Mouse (Mus musculus): ENCODE results near the gene Lrig3.

The Lrig3 gene

DNA sequence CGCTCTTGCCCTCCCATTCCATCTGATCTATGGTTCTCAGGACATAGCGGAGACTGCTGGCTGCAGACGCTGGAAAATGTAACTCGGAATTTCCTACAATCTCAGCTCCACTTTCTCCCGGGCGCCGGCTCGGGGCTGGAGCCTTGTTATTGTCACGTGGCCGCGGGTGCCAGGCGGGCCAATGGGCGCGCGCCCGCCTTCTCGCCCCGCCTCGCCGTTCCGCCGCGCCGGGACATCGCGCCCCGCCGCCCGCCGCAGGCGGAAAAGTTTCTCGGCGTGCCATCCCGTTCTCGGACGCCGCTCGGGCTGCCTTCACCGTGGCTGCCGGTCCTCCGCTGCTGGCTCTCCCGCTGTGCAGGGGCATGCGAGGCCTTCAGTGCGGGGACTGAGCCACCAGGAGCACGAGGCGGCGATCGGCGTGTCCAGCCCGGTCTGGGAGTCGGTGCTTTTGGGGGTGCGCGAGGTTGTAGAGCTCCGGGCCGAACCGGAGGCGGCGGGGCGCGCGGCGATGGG is at the start of gene Lrig3:
TSS of gene Lrig3 (plus strand) at position 201 of the 513 bp plus-strand sequence.
- DNase-seq (ENCODE audit: low read depth, low spot score): peak; percentile 78

DNA sequence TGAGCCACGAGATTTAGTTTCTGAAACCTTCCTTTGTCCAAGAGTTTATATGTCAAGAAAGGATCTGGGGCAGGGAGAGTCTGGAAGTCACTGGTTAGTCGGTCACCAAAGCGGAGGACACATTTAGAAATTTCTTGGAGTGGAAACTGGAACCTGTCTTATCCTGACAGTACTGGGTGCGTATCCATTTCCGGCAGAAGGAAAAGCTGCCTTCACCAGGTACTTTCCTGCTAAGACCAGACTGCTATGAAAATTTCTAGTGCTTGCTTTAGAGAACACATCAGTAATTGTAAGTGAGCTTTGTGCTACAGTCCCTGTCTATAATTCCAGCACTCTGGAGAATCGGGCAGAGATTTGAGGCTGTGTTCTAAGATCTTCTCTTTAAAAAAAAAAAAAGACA is 49.2 kb upstream of the Lrig3 start:
- DNase-seq (ENCODE audit: low read depth, low spot score): no peak

DNA sequence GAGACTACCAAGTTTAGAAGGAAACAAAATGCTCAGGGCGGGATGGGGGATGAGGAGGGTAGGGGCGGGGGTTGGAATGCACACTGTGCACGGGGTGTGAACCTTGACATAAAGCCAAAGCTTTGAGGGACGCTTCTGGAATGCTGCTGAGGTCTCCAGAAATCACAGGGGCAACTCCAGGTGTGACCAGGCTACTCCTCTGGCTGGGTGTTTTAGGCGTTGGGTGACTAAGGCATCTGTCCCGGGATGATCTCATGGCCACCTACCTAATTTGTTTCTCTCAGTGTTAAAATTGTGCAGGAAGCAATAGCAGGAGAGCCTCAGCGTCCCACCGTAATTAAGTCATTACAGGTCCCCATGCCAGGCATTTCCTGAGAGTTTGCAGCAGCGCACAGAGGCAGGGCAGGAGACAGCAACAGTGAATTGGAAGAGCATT is 48.5 kb upstream of the Lrig3 start:
- peak; percentile 7 for DNase-seq (ENCODE audit: low read depth, low spot score)

DNA sequence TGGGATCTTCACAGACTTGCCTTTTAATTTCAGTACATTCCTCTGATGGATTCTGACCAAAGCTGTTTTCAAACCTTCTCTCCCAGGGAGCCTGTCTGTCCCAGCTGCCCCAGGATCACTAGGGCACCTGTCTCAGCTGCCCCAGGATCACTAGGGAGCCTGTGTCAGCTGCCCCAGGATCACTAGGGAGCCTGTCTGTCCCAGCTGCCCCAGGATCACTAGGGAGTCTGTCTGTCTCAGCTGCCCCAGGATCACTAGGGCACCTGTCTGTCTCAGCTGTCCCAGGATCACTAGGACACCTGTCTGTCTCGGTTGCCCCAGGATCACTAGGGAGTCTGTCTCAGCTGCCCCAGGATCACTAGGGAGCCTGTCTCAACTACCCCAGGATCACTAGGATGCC is 47.0 kb upstream of the Lrig3 start:
- no peak for DNase-seq (ENCODE audit: low read depth, low spot score)

DNA sequence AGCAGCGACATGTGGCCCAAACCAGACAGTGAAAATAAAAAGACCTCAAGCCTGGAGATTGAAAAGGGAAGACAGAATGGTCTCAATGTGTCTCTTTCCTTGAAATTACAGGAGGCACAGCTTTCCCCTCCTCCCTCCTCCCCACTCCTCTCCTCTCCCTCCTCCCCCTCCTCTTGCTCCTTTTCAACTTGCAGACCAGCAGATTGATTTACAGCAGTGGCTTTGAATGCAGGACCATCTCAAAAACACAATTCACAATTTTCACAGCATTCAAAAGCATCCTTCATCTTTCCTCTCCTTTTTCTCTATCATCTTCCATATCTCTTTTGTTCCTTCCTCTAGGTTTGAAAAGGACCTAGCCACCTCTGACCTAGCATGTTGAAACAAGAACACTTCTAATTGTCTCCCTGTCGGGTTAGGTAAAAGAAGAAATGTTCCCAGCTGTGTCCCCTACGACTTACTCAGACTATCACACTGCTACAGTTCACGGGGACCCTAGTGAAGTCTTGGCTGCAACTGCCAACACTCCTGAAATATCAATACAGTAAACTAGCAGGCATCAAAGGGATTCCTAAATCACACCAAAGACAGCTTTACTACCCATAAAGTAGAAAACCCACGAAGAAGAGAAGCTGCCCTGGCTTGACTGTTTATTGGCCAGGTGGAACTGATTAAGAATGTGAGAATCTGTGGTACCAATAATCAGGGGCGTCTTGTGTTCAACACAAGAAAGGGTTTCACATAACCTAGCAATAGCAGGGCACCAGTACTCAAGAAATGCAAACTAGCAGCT is 44.1 kb upstream of the Lrig3 start:
- no peak for DNase-seq (ENCODE audit: low read depth, low spot score)

DNA sequence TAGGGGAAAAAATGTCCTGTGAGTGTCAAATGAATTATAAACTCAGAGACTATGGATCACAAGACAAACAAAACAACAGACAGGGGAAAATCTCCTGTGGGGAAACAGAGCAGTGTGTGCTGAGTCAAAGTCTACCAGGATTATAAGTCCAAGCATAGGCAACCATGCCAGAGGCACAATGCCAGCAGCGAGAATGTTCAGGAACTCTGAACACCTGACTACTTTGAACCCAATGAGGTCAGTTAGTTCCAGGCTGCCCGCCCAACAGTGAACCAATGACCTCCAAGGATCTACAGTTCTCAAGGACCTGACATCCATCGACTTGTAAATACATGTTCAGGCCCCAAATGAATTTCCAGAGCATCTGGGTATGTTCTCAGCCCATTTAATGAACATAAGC is 36.0 kb upstream of the Lrig3 start:
- DNase-seq (ENCODE audit: low read depth, low spot score): no peak

DNA sequence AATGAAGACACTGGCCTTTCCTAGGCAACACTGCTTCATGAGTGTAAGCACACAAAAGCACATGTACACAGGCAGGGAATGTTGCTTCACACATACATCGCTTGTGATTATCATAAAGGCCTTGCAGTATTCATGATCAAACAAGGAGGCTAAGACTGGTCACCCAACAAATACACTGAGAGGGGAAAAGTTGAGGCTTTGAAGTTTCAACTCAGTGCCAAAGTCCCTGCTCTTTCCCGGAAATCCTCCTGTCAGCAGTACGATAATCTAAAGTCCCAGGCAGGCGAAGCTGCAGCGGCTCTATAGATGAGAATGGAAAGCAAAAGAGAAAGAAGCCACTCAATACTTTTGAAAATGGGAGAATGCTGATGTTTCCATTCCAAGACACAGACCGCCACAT is 32.6 kb upstream of the Lrig3 start:
- peak; percentile 1 for DNase-seq (ENCODE audit: low read depth, low spot score)

DNA sequence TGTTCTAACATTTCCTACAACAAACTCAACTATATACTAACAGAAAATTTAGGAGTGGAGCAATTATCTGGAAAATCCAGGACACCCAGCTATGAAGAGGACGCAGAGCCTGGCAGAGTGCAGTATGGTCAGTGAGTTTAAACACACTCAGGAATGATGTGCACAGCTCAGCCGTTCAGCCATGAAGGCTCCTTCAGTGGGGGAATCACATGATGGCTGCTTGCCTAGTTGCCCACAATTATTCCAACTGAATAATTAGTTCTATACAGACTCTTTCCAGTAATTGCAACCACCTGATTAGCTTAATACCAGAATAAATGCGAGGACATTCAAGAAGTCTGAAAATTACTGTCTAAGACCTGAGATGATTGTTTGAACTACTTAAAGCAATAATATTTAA is 31.9 kb upstream of the Lrig3 start:
- peak; percentile 3 for DNase-seq (ENCODE audit: low read depth, low spot score)

DNA sequence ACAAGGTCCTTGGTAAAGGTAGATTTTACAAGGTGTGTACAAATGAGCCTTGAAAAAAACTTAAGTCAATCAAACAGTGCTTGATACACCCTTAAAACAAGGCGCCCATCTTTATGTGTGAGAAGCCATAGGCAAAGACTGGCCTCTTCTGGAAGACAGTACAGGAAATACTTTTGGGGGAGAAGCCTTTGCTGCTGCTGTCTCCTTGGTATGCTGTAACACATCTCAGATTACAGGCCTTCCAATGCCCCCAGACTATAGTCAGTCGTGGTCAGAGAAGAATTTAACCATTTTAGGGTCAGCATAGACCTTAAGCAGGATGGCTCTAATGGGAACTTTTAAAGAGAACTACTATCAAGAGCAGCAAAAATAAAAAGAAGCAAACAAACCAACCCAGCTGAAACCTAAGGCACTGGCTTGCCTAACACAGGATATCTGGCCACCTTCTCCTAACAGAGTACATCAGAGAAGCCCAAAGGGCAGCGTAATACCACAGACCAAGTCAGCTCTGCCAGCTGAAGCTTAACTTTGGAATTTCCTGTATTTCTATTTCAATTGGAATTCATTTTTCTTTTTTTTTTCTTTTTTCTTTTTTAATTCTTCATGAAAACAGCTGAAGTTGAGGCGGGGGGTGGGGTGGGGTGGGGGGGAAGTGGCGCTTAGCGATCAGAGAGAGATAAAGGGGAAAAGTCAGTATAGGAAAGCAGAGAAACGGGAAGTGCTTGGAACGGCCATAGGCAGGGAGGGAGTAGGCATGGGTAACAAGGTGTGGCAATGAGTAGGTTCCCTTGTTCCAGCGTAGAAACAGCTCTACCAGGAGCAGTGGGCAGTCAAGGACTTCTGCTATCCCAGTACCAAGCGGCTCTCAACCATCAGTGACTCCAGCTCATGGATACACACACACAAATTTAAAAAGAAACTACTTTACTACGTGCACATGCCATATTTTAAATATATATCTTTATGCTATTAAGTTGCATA is 28.2 kb upstream of the Lrig3 start:
- no peak for DNase-seq (ENCODE audit: low read depth, low spot score)

DNA sequence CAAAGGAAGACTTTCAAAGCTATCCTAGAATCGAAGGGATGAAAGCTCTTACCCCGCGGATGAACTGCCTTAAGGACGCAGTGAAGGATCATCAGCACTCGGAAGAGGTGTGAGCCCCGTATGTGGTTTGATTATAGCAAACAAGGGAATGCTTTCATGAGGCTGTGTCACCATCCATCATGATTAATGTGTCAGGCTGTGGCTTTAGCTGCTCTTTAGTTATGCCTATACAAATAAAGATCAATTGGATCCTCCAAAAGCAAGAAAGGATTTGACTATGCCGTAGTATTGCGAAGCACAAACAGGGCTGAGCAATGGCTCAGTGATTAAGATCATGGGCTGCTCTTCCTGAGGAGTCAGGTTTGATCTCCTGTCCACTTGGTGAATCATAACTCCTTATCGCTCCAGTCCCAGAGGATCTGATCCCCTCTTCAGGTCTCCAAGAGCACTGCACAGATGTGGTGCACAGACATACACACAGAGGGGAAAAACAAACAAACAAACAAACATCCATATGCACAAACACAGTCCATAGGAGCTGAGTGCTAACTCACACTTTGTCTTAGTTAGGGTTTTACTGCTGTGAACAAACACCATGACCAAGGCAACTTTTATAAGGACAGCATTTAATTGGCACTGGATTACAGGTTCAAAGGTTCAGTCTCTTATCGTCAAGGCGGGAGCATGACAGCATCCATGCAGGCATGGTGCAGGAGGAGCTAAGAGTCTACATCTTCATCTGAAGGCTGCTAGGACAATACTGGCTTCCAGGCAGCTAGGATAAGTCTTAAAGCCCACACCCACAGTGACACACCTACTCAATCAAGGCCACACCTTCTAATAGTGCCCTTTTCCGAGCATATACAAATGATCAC is 27.2 kb upstream of the Lrig3 start:
- no peak for DNase-seq (ENCODE audit: low read depth, low spot score)

DNA sequence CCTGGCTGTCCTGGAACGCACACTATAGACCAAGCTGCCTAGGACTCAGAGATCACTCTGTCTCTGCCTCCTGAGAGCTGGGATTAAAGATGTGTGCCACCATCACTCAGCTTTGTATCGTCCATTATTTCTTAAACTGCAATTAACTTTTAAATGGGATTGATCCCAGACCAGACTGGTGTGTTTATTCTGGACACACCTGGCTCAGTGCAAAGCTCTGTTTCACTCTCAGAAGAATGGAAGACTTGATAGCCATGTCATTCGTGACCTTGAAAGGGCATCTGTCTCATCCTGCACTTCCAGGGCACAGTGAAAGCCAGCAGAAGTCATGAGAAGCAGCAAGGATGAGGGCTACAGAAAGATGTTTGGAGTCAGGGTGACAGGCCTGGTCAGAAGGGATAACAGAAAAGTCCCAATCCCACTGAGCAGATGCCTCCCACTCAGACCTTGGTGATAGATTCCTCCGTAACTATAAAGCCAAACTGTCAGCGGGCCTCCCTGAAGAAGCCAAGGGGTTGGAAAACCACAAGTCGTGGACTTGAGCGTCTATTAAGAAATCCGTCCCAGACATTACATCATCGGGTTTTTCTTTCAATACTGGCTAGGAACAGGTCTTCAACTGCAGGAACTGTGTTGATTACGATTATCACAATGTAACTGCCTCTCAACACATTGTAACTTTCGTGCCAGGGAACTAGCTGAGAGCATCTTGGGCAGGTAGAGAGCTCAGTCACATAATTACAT is 25.5 kb upstream of the Lrig3 start:
- DNase-seq (ENCODE audit: low read depth, low spot score): no peak

DNA sequence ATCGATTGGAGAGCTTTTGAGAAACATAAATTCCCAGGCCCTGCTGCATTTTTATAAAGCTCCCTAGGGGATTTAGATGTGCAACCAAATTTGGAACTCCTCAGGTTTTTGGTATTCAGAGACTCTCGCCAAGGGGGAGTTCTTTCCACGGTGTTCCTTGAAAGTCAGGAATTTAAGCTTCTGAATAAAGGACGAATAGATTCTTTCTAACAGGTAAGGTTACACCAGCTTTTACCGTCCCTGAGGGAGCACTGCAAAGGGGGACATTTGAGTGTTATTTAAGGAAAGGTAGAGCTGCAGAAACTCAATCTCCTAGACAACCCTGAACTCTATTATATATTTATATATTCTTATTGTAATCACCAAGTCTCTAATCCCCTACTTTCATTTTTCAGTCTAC is 22.9 kb upstream of the Lrig3 start:
- no peak for DNase-seq (ENCODE audit: low read depth, low spot score)

DNA sequence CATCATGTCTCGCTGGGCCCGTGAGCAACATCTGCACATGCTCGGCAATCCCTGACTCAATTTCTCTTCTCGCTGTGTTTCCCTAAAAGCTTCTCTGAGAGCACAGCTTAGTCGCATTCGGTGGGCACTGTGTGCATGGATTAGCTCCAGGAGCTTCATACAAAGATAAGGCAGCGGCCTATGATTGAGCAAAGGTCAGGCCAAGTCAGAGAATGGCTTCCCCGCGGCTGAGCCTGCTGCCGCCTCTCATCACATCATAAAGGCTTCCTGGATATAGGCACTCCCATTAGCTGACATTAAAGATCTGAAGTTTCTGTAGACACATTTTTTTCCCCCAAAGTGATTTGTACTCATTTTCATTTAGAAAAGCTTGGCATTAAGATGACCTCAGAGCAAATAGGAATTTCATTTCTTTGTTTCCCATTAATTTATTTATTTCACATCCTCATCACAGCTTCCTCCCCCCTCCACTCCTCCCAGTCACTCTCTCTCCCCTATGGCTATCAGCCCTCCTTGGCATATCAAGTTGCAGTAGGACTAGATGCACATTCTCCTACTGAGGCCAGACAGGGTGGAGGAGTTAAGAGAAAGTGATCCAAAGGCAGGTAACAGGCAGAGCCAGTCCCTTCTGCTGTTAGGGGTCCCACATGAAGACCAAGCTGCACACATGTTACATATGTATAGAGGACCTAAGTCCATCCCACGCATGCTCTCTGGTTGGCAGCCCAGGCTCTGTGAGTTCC is 21.0 kb upstream of the Lrig3 start:
- no peak for DNase-seq (ENCODE audit: low read depth, low spot score)

DNA sequence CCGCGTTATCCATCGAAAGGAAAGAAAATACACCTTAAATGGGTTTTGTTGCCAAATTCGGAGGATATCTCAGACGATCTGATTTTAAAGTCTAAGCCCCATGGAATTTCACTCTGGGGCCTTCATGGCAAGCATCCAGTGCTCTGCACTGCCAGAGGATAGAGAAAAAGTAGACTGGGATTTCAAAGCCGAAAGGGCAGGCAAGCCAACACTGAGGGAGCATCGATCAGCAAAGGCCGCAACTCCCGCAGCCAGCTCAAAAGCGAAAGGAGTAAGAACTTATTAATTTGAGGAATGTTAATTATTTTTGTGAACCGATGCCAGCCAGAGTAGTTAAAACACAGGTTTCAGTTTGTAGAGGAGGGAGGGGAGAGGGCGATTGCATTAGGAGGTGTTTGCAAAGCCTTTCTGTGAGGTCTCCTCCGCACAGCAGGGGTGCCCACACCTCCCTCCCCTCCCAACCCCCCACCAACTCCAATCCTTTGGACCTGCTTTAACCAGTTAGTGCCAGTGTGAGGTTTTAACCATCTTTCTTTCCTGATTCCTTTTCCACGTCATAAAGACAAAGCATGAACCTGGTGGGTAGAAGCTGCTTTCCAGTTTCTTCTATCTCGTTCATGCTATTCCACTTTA is 17.0 kb upstream of the Lrig3 start:
- no peak for DNase-seq (ENCODE audit: low read depth, low spot score)

DNA sequence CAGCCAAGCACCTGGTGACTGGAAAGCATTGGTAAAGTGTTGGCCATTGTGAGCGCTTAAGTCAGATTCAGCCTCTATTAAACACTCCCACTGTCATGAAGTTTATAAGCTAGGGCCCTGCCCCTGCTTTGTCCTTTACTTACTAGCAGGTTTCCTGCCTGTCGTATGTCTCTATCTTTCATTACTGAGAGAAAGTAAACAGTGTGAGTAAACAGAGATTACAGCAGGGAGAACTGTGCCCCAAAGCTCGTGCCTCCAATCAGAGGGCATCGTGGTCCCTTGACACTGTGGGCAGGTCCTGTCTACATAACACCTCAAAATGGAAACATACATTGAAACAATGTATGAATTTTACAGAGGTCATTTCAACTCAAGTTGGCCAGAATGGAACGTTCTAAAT is 14.3 kb upstream of the Lrig3 start:
- no peak for DNase-seq (ENCODE audit: low read depth, low spot score)

DNA sequence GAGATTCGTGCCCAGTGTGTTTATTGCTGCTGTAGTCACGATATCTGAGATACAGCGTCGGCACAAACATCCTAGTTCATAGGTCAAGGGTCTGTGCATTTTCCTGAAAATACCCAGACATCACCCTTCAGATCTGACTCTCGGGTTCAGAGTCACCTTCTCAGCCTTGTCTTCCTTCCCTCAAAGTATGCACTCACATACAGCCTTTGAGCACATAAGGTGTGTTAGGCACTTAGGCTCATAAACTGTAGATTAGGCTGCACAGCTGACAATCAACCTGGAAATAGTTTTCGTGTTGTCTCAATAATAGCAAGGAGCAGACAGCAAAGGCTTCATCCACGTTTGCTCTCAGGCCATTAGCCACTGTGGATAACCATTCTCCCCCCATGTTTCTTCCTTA is 11.6 kb upstream of the Lrig3 start:
- no peak for DNase-seq (ENCODE audit: low read depth, low spot score)

DNA sequence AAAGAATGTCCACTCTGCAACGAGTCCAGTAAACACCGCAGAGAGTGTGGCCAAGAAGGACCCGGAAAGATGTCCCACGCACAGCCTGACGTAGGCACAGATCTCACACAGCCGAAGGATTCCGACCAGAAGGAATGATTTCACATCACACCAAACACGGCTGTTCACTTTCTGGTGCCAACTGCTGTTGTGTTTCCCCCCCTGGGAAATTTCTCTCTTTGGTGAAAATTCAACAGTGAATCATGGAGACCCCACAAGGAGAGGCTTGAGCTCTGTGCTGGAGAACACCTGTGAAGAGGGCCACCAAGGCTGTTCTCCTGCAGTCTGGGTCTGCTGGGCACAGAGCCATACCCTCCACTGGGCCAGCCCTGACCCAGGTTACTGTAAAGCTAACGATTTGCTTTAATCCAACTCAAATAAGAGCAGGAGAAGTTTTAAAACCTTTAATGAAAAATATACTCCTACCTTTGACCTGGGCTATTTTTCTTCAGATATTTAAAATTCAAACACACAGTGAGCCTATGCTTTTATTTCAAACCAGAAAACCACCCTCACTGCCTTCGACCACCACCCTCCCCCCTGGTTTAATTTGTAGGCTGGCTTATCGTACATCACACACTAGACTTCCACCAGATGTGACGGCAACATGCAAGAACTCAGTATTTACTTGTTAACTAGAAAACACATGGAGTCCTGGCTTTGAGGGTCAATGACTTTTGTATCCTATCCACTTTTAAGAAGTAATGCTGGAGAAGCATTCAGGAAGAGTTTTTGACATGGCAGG is 11.0 kb upstream of the Lrig3 start:
- DNase-seq (ENCODE audit: low read depth, low spot score): no peak

DNA sequence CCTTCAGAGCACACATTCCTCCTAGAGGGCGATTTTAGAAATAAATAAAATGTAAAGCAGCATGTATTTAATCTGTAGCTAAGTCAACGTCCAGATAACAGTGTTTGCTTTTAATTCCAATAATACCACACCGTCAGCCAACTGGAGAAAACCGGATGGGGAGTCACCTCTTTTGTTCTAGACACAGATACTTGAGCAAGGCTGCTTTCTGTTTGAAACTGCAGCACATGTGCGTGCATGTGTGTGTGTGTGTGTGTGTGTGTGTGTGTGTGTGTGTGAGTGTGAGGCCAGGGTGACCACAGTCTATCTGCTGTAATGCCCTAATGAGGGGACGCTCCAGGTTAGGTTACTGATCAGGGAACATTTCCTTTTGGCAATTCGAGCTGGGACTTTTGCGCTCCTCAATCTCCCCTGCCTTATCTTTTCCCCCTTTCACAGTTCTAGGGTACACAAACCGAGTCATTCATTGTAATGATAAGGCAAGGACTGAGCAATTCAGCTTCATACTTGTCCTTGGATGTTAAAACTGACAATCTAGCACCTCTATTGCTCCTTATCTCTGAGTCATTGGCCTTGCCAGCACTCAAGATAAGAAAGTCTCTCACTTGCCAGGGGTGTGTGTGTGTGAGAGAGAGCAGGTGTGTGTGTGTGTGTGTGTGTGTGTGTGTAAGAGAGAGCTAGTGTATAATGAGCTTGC is 4.4 kb upstream of the Lrig3 start:
- no peak for DNase-seq (ENCODE audit: low read depth, low spot score)
